9 mouse cellular contexts compared by ENCODE assay signal in genomic region chr12:93152618-93153245, GRCm38 (mm10).
DNase-seq lines count a peak whose midpoint lies in the region; ATAC-seq and TF ChIP-seq lines count a peak whose summit lies in the region.
"Had no signal": no experiment of that assay in that cellular context is flagged by ENCODE, and none has a peak within 500 bp of the region (broad histone marks: within the 10 kb centered on the region; RNA-seq: fewer than 3 reads in every experiment).

No protein-coding gene starts in this region.

- dilution Hi-C loops in CH12.LX (cut with MboI; ENCODE audit: extremely low pct_ligation_motif_present, extremely low pct_unique_long_range_greater_than_20kb, low sequenced_read_pairs), result no loop called here

- DNase-seq in heart, postnatal 10 days, result peak; percentile 13 to 35
- peak; percentile 77 for DNase-seq in CH12.LX (ENCODE audit: extremely low read depth)
- DNase-seq in brain, embryonic 14.5 days (ENCODE audit: low read depth), result peak; percentile 74
- peak; percentile 10 to 69 for DNase-seq in frontal cortex, adult 2 months (ENCODE audit: extremely low spot score in 1 of 2, low spot score in 1 of 2)
- peak; percentile 11 to 37 for DNase-seq in left cerebral cortex, adult 8-10 months (ENCODE audit: low spot score in 2 of 2)
- DNase-seq in natural killer cell, adult 2 months (ENCODE audit: low spot score in 2 of 2), result peak; percentile 9 to 26
- DNase-seq in thymus, postnatal 10 days (ENCODE audit: low spot score in 2 of 2), result peak; percentile 12 to 34

- intact Hi-C loops in heart, postnatal 10 days (cut with DNase I), result no loop called here

- no peak for TF ChIP-seq EP300 in CH12.LX (IDR thresholded peaks at IDR 0.05; ENCODE audit: low read length)

- no peak for TF ChIP-seq POLR2A in CH12.LX (IDR thresholded peaks at IDR 0.05; ENCODE audit: low read depth, low read length)
- TF ChIP-seq POLR2A in brain, embryonic 14.5 days (IDR thresholded peaks at IDR 0.05; ENCODE audit: borderline replicate concordance, extremely low read depth, insufficient read depth, insufficient read length, poor library complexity, severe bottlenecking), result no peak

- 50% methylated on average over 6 of the region's 6 CpGs for WGBS in heart, embryonic 11.5 days (ENCODE audit: insufficient replicate concordance)

- in situ Hi-C loops in CH12.LX (cut with MboI; ENCODE audit: low pct_ligation_motif_present, low pct_unique_long_range_greater_than_20kb, low sequenced_read_pairs), result no loop called here

- no peaks in the 10 kb centered on the region for H3K36me3 ChIP-seq in heart, embryonic 11.5 days (ENCODE audit: control insufficient read depth, insufficient read depth, low read length)
- no peaks in the 10 kb centered on the region for H3K36me3 ChIP-seq in CH12.LX (replicated peaks in 1 of 2; ENCODE audit: control insufficient read depth in 1 of 2, insufficient read depth in 1 of 2, low read length in 1 of 2)
- H3K36me3 ChIP-seq: limb, embryonic 12.5 days had no signal

- H3K9me3 ChIP-seq in heart, embryonic 11.5 days (replicated peaks; ENCODE audit: control insufficient read depth, low read length), result no peaks in the 10 kb centered on the region
- H3K9me3 ChIP-seq in CH12.LX (replicated peaks; ENCODE audit: low read length), result no peaks in the 10 kb centered on the region
- H3K9me3 ChIP-seq: limb, embryonic 12.5 days had no signal

- peak; percentile 85 for TF ChIP-seq RAD21 in CH12.LX (IDR thresholded peaks at IDR 0.05; ENCODE audit: low read depth, low read length)

- H3K79me2 ChIP-seq in CH12.LX (replicated peaks; ENCODE audit: control insufficient read depth, extremely low read depth, insufficient read depth, poor library complexity, severe bottlenecking), result no peaks in the 10 kb centered on the region

- no peak overlapping the region for H3K9ac ChIP-seq in heart, embryonic 11.5 days (ENCODE audit: low read depth, low read length)
- no peak overlapping the region; the same call in 1 of the 2 replicates for H3K9ac ChIP-seq in CH12.LX (ENCODE audit: insufficient read depth, low read depth)
- H3K9ac ChIP-seq: limb, embryonic 12.5 days had no signal

- peak; percentile 81 to 87 for TF ChIP-seq CTCF in CH12.LX (conservative IDR thresholded peaks at IDR 0.05 in 1 of 2, IDR thresholded peaks at IDR 0.05 in 1 of 2; ENCODE audit: low read depth in 2 of 2, low read length in 2 of 2)
- peak; percentile 69; the same call in 1 of the 2 replicates for TF ChIP-seq CTCF in brain, embryonic 14.5 days (IDR thresholded peaks at IDR 0.05; ENCODE audit: borderline replicate concordance, extremely low read depth, insufficient read depth, insufficient read length)

- no peaks in the 10 kb centered on the region for H3K4me1 ChIP-seq in heart, embryonic 11.5 days (ENCODE audit: control insufficient read depth, insufficient read depth, low read length)
- H3K4me1 ChIP-seq in CH12.LX (ENCODE audit: control insufficient read depth in 1 of 2, insufficient read depth in 2 of 2), result no peaks in the 10 kb centered on the region

- no peak overlapping the region for H3K27ac ChIP-seq in heart, embryonic 11.5 days (ENCODE audit: low read depth, low read length)
- no peak overlapping the region for H3K27ac ChIP-seq in CH12.LX (ENCODE audit: insufficient read depth, low read depth)
- H3K27ac ChIP-seq: limb, embryonic 12.5 days had no signal

- H3K4me2 ChIP-seq in heart, embryonic 11.5 days, result no peak overlapping the region
- H3K4me2 ChIP-seq in CH12.LX (ENCODE audit: insufficient read depth, low read depth, poor library complexity, severe bottlenecking), result no peak overlapping the region
- H3K4me2 ChIP-seq: limb, embryonic 12.5 days had no signal

- no peak overlapping the region for H3K4me3 ChIP-seq in heart, embryonic 11.5 days (ENCODE audit: low read depth, low read length)
- no peak overlapping the region for H3K4me3 ChIP-seq in CH12.LX (replicated peaks in 1 of 3; ENCODE audit: low read depth in 2 of 3, low read length in 2 of 3, poor library complexity in 1 of 3)
- H3K4me3 ChIP-seq: limb, embryonic 12.5 days had no signal

- ATAC-seq in heart, embryonic 11.5 days (replicated peaks; ENCODE audit: insufficient number of reproducible peaks, low FRiP score, low TSS enrichment), result no peak

- H3K27me3 ChIP-seq in heart, embryonic 11.5 days (ENCODE audit: control insufficient read depth, insufficient read depth, low read length), result no peaks in the 10 kb centered on the region
- H3K27me3 ChIP-seq in CH12.LX (replicated peaks), result no peaks in the 10 kb centered on the region
- H3K27me3 ChIP-seq: limb, embryonic 12.5 days had no signal

TF ChIP-seq in CH12.LX, 34 proteins besides CTCF, POLR2A, EP300 and RAD21:
- TF ChIP-seq CHD2 (IDR thresholded peaks at IDR 0.05; ENCODE audit: low read length), result no peak
- peak; percentile 54; the same call in 1 of the 2 replicates for TF ChIP-seq MAX (IDR thresholded peaks at IDR 0.05; ENCODE audit: low read length)
- no peak for TF ChIP-seq MAZ (IDR thresholded peaks at IDR 0.05; ENCODE audit: low read depth, low read length)
- TF ChIP-seq JUND (conservative IDR thresholded peaks at IDR 0.05; ENCODE audit: low read depth, low read length), result no peak
- 0 out of 2 replicates have a peak, but pooled peaks have one; percentile 48 for TF ChIP-seq MYC (IDR thresholded peaks at IDR 0.05; ENCODE audit: low read depth, low read length)
- no peak for TF ChIP-seq TBP (conservative IDR thresholded peaks at IDR 0.05; ENCODE audit: low read depth, low read length)
- no peak for TF ChIP-seq SIN3A (IDR thresholded peaks at IDR 0.05; ENCODE audit: low read length)
- TF ChIP-seq NELFE (IDR thresholded peaks at IDR 0.05; ENCODE audit: low read depth, low read length), result no peak
- TF ChIP-seq SMC3 (IDR thresholded peaks at IDR 0.05; ENCODE audit: low read depth, low read length), result peak; percentile 86
- TF ChIP-seq POLR2AphosphoS2 (IDR thresholded peaks at IDR 0.05; ENCODE audit: low read depth, low read length), result no peak
TF ChIP-seq in CH12.LX: peak in this region for 3.

Comparison
In these comparisons a context has a peak if more than half of its experiments do, and no peak if none do; other contexts are left out.
1. DNase-seq: peak in every context shown above with its lines; median percentile 77 in CH12.LX; 74 in brain, embryonic 14.5 days; 40 in frontal cortex, adult 2 months; 24 in heart, postnatal 10 days; 24 in left cerebral cortex, adult 8-10 months; 23 in thymus, postnatal 10 days; 18 in natural killer cell, adult 2 months.